Mouse (Mus musculus) frontal cortex, postnatal 10 days (tissue): ENCODE measurements around the gene Bcl2l10.
A peak's percentile ranks its signal among the peaks of the same experiment; 100 is the strongest.

ENCODE experiments used
- DNase-seq, 2 experiments: peaks; one replicate each; pipeline ENCODE4 v3.0.0; 2022; ENCODE audit warnings: low spot score in 2 of 2, mixed read lengths in 1 of 2

Gene Bcl2l10

DNA sequence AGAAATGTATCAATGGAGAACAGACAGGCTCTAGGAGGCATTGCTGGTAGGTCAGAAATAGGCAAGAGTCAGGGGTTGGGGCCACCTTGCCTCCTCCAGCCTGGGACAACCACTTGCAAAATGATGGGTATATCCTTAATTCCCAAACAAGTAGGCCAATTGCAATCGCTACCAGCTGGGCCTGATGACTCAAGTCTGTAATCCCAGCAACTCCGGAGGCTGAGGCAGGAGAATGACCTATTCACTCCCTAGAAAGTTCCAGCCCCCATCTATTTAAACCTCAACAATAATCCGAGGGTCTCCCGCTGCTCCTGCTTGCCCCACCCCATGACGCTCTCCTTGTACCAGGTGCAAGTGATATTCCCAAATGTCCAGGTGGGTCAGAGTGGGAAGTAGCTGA lies at the start of gene Bcl2l10:
Gene Bcl2l10 (plus strand): TSS at position 301 of the 400 bp plus-strand sequence.
- DNase-seq = no peak

DNA sequence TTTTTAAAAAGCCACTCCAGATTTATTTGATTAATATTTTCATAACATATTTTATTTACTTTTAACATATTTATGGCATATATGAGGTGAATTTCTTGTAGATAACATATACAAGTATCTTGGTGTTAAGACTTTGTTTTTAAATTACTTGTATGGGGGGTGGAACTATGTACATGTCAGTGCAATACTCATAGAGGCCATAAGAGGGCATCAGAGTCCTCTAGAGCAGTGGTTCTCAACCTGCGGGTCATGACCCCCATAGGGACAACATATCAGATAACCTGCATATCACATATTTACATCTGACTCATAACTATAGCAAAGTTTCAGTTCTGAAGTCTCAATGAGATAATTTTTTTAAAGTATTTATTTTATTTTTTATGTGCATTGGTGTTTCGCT lies 48.2 kb upstream of the Bcl2l10 start:
- no peak for DNase-seq

- DNase-seq = no peak
These were observed 44.5 kb upstream of the Bcl2l10 start for GRCm38 (mm10) chr9:75303033-75303432.

- no peak for DNase-seq
These were observed 43.8 kb upstream of the Bcl2l10 start for GRCm38 (mm10) chr9:75303701-75304261.

DNA sequence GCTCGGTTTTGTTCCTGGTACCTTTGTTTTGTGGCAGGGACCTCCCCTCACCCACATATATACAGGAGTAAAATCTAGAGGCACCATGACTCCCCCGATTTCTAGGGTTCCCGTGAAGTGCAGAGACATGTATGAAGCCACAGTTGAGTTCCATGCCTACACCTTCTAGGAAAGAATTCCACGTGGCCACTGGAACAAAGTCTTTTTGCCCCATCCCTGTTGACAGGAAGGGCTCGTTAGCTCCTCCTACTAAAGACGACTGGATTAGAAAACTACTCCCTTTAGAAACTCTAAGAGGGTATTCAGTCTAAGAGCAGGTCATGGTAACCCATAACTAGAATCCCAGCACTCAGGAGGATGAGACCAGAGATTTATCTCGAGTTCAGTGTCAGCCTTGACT lies 43.3 kb upstream of the Bcl2l10 start:
- DNase-seq = no peak

- DNase-seq = no peak
These were observed 41.2 kb upstream of the Bcl2l10 start, which contains the start of gene Gnb5 for GRCm38 (mm10) chr9:75306126-75306898. Gene Gnb5, plus strand, starts transcription at chr9:75306288.

- DNase-seq = no peak
These were observed 40.5 kb upstream of the Bcl2l10 start for GRCm38 (mm10) chr9:75307015-75307414.

DNA sequence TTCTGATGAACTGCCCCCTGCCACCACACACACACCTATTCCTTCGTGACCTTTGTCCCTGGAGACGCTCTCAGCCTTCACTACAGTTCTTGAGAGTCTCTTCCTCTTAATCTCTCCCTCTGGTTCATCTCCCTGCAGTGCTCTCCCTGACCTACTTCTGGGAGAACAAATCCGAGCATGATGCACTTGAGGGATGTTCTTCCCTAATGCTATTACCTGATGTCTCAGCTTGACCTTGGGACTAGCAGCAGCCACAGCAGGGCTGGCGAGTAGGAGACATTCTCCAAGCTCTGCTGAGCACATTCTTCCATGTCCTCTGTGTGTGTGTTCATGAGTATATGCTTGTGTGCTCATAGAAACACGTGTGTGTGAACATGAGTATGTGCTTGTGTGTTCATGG lies 38.9 kb upstream of the Bcl2l10 start:
- no peak for DNase-seq

- peak; percentile 47 to 71 for DNase-seq
These were observed 35.5 kb upstream of the Bcl2l10 start for GRCm38 (mm10) chr9:75312008-75312407.

DNA sequence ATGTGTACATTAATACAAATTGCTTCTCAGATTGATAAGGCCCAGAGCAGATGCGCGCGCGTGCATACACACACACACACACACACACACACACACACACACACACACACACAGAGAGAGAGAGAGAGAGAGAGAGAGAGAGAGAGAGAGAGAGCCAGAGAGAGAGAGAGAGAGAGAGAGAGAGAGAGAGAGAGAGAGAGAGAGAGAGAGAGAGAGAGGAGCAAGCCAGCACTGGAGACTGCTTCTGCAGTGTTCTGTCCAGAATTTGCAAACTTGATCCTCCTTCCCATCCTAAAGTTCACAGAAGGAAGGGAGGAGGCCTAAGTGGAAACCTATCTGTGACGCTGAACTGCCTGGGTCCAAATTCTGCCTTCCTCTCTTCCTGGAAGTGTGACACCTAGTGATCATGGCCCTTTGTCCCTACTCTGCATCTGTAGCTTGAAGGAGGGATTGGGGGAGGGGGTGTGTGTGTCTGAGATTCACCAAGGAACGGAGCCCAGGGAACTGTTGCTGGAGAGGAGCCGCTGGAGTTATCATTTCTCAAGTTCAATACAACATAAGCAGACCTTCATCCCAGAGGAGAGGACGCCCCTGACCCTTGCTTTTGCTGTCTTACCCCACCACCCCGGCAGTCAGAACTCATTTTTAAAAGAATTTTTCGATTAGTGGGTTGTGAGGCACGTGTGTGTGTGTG lies 34.3 kb upstream of the Bcl2l10 start:
- no peak for DNase-seq

DNA sequence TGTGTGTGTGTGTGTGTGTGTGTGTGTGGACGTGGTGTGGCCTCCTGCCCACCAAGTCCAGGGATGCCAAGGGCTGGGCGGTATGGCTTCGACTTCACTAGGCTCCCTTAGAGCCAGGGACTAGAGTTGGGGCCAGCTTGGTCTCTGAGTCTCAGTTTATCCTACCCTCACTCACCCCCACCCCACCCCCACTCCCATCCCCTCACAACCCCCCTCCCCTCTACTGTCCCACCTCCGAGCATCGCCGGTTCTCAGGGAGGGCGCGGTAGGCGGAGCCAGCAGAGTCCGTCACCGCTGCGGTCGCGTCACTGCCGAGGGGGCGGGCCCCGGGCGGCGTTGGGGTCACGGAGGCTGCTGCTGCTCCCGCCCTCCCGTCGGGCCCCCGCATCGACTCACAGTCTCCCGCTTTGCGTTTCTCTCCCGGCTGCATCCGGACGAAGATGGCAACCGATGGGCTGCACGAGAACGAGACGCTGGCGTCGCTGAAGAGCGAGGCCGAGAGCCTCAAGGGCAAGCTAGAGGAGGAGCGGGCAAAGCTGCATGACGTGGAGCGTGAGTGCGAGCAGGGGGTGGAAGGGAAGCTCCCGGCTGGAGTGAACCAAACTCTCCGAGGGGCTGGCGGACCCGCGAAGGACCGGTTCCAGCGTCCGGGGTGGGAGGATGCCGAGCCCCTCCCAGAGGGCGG lies 33.6 kb upstream of the Bcl2l10 start:
- DNase-seq = peak; percentile 75 to 88

- DNase-seq = no peak
These were observed 32.9 kb upstream of the Bcl2l10 start for GRCm38 (mm10) chr9:75314517-75315105.

DNA sequence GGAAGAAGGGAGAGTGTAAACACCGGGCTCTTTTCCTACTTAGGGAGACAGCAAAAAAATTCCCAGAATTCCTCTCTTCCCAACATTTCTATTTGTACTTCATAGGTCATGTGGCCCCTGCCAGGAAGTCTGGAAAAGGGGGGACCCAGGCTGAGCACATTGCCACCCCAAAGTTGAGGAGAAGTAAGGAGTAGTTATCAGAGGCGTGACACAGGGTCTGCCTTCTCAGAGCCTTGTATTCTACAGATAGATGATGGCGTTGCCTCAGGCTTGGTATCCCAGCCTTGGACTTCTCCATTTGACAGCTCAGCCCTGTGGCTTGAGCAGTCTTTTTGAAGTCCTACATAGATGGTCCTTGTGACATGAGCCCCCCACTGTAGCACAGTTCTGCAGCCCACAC lies 32.3 kb upstream of the Bcl2l10 start:
- no peak for DNase-seq

DNA sequence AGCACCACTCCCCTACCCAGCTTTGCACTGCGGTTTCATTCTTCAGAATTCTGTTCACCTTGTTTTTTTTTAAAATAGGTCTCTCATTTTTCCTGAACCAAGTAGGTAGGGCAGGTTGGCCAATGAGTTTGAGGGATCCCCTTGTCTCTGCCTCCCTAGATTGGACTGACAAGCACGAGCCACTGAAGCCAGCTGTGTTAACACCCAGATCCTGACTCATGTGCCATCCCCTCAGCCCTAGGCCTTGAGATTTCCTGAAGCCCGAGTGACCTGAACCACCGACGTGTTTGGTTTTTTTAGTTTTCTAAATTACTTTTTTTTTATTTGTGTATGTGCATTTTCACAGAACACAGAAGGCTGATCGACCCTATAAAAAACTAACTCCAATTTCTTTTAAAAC lies 30.8 kb upstream of the Bcl2l10 start:
- no peak for DNase-seq

- no peak for DNase-seq
These were observed 29.4 kb upstream of the Bcl2l10 start for GRCm38 (mm10) chr9:75318196-75318595.

DNA sequence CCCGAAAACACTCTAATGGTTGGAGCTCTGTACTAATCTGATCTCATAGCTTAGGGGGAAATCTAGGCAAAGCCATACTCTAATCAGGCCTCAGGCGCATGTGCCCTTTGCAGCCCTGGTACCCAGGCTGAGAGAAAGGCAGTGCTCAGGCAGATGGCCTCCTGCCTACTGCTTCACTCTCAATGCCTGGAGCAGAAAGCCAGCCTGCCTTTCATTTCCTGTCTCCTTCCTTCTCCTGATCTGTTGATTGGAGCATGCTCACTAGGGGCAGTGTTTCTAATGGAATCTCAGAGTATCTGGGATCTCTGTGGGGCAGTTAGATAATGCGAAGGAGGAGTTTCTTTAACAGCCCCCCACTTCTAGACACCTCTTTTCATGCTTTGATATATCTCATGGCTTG lies 28.2 kb upstream of the Bcl2l10 start:
- DNase-seq = no peak

DNA sequence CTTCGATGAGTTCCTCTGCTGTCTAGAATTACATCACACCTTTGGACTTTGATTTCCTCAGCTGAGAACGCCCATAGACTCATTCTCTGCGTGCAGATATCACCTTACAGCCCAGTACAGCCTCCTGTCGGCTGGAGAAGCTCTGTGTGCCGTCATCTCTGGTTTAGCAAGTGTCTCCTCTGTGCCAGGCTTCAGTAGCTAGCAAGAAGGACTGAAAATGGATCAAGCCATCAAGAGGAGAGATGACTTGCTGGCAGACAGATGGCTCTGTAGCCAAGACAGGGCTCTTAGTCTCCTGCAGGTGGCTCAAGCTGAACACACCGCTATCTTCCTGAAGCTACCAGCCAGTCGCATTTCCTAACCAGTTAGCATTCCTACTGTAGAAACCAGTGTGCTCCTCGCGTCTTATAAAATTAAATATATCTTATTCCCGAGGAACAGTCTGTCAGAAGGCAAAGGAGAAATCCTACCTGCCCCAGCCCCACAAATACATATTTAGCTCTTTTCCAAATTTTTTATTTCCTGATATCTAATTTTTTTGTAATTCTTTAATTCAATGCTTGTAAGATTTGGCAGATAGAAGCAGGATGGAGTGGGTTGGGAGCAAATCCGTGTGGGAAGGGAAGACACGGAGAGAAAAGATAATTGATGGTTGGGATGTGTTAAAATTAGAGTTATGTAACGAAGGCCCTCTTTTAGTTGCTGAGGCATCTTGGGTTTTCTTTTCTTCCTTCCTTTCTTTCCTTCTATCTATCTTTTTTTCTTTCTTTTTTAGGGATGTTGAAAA lies 25.3 kb upstream of the Bcl2l10 start:
- no peak for DNase-seq

- DNase-seq = no peak
These were observed 19.5 kb upstream of the Bcl2l10 start for GRCm38 (mm10) chr9:75328047-75328446.

DNA sequence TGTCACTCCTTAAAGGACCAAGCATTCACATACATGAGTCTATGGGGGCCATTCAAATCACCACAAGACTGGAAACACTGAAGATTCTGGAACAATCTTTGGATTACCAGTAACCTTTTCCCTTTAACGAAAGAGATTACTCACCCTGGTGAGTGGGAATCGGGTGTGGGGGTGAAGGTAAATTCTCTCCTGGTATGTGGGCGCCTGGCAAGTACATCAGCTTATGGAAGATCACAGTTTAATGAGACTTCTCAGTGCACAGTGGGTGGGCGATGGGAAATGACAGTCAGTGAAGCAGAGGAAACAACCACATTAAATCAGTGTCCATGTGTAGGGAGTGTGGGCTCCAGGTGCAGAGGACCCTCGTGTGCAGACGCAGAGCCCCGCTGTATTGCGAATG lies 16.7 kb upstream of the Bcl2l10 start:
- DNase-seq = no peak

DNA sequence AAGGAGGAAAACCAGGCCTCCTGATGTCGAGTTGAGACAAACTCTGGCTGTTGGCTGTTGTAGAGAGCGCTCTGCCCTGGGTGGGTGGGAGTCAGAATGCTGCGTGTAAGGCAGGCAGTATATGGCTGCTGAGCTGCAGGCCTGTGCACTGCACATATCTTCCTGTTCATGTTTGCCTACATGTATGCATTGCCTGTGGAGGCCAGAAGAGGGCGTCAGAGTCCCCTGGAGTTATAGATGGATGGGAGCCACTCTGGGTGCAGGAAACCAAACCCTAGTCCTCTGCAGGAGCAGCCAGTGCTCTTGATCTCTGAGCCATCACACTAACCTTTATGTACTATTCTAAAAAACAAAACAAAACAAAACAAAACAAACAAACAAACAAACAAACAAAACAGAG lies 13.1 kb upstream of the Bcl2l10 start:
- no peak for DNase-seq

DNA sequence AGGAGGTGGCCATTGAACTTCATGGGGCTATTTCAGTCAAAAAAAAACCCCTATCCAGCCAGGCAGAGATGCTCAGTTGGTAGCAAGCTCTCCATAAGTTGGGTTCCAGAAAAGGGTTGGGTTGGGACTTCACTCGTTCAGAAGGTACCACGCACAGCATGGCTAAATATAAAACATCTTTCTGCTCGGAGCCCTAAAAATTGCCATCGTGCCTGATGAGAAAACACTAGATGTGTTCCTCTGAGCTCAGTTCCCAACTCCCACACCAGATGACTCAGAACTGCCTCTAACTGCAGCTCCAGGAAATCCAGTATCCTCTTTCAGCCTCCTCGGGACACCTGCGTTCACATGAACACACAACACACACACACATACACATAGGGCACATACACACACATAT lies 9.5 kb upstream of the Bcl2l10 start:
- peak; percentile 47 to 62 for DNase-seq
